Mouse (Mus musculus) regulatory T cell (primary cell): ENCODE data around the gene Ubqln1.
"Not testable (repeated sequence)": the region's sequence is repeated elsewhere in the genome, so short reads cannot be mapped to it uniquely, and the experiment has no call there.

Experiments used
- in situ Hi-C: fragments of 300-600 bp; cut with MboI, MseI; formaldehyde crosslinking; loops from one replicate; pipeline ENCODE4 v1.15.1; 2025; ENCODE audit warnings: high pct_unique_total_duplicates

Ubqln1 gene

DNA sequence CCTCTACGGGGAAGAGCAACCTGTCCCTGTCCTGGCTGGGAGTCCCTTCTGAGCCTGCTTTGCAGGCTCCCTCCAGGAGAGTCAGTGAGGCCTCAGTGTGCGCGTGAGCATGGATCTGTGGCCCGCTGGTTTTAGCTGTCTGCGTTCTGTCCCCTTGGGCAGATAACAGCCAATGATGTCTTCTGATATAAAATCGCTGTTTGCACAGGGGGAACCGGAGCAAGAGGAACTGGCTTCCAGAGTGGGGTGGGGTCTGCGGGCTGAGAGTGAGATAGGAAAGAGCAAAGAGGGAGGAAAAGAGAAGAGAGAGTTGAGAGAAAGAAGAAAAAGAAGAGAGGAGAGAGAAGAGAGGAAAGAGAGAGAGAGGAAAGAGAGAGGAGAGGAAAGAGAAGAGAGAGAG is 58.4 kb downstream of the Ubqln1 start:
- in situ Hi-C loops = loop anchor here (25.0 kb wide), 1 partner anchor 230 kb away; the partner anchor contains the start of gene 2210016F16Rik

GRCm38 (mm10) chr13:58156031-58156430 is 59.4 kb downstream of the Ubqln1 start:
- in situ Hi-C loops = loop anchor here (25.0 kb wide), 1 partner anchor 231 kb away; the partner anchor contains the start of gene 2210016F16Rik

- in situ Hi-C loops = loop anchor here (25.0 kb wide), 1 partner anchor 237 kb away; the partner anchor contains the start of gene 2210016F16Rik
Measured at GRCm38 (mm10) chr13:58150442-58150841, 65.0 kb downstream of the Ubqln1 start.

DNA sequence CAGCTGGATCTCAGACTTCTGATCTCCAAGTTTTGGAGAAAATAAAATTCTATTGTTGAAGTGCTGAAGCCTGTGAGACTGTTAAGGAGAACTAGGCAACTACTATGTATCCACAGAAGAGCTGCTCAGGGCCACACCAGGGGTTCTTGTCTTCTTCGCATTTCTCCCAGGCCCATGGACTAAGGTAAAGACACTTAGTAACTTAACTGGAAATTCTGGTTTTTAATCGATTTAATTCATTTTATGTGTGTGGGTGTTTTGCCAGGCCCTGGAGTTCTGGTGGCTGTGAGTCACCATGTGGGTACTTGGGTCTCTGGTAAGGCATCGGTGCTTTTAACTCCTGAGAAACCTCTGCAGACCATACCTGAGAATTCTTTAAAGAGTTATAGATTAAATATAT is 65.8 kb downstream of the Ubqln1 start:
- in situ Hi-C loops = loop anchor here (25.0 kb wide), 1 partner anchor 238 kb away; the partner anchor contains the start of gene 2210016F16Rik

- in situ Hi-C loops = no loop called here
Measured at GRCm38 (mm10) chr13:58149033-58149558, 66.4 kb downstream of the Ubqln1 start.

DNA sequence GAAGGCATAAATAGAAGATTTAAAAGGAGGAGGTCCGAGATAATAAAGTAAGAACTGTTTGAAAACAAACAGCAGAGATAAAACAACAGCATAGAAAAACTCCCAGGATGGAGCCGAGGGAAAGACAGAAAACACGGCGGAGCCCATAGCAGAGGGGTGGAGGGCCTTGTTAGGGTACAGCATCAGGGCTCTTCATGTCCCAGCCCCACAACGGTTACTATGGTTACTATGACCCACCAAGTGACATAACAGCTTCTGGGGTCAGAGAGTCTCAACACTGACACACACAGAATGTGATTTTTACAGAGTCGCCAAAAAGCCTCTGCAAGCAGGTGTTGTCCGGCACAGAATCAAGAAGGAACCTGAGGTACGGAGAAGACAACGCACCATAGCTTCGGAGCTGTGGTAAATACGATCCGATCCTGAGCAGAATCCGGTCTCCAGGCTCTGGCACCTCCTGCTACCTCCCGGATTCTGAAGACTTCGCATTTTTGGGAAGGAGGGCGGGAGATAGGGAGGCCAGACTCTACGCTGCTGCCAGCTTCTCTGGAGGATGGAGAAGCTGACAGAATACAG is 67.1 kb downstream of the Ubqln1 start:
- in situ Hi-C loops = no loop called here

DNA sequence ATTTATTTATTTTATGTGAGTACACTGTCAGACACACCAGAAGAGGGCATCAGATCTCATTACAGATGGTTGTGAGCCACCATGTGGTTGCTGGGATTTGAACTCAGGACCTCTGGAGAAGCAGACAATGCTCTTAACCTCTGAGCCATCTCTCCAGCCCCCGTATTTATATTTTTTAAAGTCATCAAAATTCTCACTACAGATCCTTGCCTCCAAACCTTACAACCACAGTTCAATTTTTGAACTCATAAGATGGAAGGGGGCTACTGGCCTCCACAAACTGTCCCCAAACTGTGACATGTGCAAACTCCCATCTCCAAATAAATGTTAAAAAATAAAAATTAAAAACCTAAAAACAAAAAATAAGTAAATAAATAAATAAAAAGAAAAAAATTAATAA is 67.7 kb downstream of the Ubqln1 start:
- in situ Hi-C loops = no loop called here

DNA sequence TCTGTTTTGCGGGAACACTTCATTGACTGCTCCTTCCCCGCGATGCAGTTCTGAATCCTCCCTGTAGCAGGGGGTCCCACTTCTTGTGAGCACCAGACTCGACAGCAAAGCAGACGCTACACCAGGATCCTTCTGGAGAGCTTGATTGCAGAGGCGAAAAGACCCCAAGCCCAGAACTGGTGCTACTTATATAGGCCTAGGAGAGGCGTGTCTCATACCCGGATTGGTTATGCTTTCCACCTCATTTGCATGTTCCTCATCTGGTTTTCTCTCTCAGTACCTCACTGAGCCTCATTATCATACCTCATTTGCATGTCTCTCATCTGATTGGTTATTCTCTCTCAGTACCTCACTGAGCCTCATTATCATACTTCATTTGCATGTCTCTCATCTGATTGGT is 68.8 kb downstream of the Ubqln1 start:
- in situ Hi-C loops = not testable (repeated sequence)

DNA sequence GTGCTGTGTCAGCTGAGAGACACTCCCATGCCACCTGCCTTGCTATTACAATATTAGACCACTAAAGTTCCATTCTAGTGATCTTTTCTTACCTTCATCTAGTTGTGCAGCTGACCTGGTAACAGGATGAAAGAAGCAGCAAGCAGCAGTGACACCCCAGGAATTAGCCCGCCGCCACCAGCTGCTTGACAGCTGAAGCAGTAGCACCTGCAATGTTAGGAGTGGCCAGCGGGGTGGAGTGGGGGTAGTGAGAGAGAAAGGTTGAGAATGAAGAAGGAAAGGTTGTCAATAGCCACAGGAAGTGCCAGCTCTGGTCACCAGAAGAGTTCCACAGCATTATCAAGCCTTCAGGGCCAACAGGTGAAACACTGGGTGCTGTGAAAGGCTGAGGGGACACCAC is 83.8 kb downstream of the Ubqln1 start:
- in situ Hi-C loops = no loop called here

- in situ Hi-C loops = loop anchor here (10.0 kb wide), 1 partner anchor 1635 kb away; the partner anchor contains the start of gene Isca1
Measured at GRCm38 (mm10) chr13:58129687-58130246, 85.7 kb downstream of the Ubqln1 start.

GRCm38 (mm10) chr13:58128768-58129671 is 86.4 kb downstream of the Ubqln1 start:
- in situ Hi-C loops = loop anchor here (10.0 kb wide), 1 partner anchor 1636 kb away; the partner anchor contains the start of gene Isca1

DNA sequence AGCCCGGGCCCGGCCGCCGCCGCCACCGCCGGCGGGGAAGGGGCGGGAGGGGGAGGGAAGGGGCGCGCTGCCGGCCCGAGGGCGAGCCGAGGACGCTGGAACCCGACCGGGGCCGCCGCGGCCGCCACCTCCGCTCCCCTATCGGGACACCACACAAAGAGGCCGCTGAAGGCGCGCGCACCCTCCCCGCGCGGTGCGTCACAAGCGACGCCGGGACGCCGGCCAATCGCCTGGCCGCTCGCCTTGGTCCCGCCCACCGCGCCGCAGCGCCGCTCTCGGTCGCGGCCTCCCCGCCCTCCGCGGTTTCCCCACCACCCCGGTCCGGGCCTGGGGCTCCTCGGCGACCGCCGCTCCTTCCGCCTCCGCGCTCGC is 87.1 kb downstream of the Ubqln1 start, which contains the start of gene Hnrnpa0:
Gene Hnrnpa0 (minus strand): TSS at position 161 of the 372 bp plus-strand sequence.
- in situ Hi-C loops = loop anchor here (10.0 kb wide), 1 partner anchor 1636 kb away; the partner anchor contains the start of gene Isca1

GRCm38 (mm10) chr13:58127766-58128361 is 87.6 kb downstream of the Ubqln1 start:
- in situ Hi-C loops = loop anchor here (10.0 kb wide), 1 partner anchor 1637 kb away; the partner anchor contains the start of gene Isca1

GRCm38 (mm10) chr13:58126862-58127765 is 88.3 kb downstream of the Ubqln1 start:
- in situ Hi-C loops = loop anchor here (10.0 kb wide), 1 partner anchor 1638 kb away; the partner anchor contains the start of gene Isca1
